In genomic region chr4:72122837-72123236, GRCm38 (mm10) we compare ENCODE assay signal across 18 mouse cellular contexts.
DNase-seq lines count a peak whose midpoint lies in the region; ATAC-seq and TF ChIP-seq lines count a peak whose summit lies in the region.
"Had no signal": no experiment of that assay in that cellular context is flagged by ENCODE, and none has a peak within 500 bp of the region (broad histone marks: within the 10 kb centered on the region; RNA-seq: fewer than 3 reads in every experiment).

No protein-coding gene starts in this region.

- no peak for TF ChIP-seq CTCF in intestine, postnatal 0 days (IDR thresholded peaks at IDR 0.05; ENCODE audit: low read depth)

- ATAC-seq in heart, embryonic 16.5 days (replicated peaks; ENCODE audit: extremely low read depth, insufficient read depth, low FRiP score): peak; percentile 43; the same call in 1 of the 2 replicates
- ATAC-seq in midbrain, embryonic 16.5 days: no peak
- peak; percentile 82 for ATAC-seq in intestine, postnatal 0 days

- no peak overlapping the region for H3K9ac ChIP-seq in heart, embryonic 16.5 days (ENCODE audit: low read length)
- H3K9ac ChIP-seq in midbrain, embryonic 16.5 days (ENCODE audit: low read depth, low read length): no peak overlapping the region
- no peak overlapping the region for H3K9ac ChIP-seq in intestine, postnatal 0 days (ENCODE audit: low read depth, low read length)
- H3K9ac ChIP-seq: embryonic facial prominence, embryonic 15.5 days; hindbrain, embryonic 14.5 days; limb, embryonic 15.5 days; neural tube, embryonic 12.5 days had no signal

- no peak overlapping the region for H3K27ac ChIP-seq in heart, embryonic 16.5 days (ENCODE audit: low read length)
- H3K27ac ChIP-seq in midbrain, embryonic 10.5 days (replicated peaks): peak overlapping the region; percentile 30; the same call in 1 of the 2 replicates
- H3K27ac ChIP-seq in midbrain, embryonic 16.5 days (ENCODE audit: low read length): no peak overlapping the region
- H3K27ac ChIP-seq in intestine, postnatal 0 days (ENCODE audit: low read depth, low read length): no peak overlapping the region
- H3K27ac ChIP-seq: embryonic facial prominence, embryonic 15.5 days; heart, adult 2 months; hindbrain, embryonic 14.5 days; limb, embryonic 15.5 days; neural tube, embryonic 12.5 days had no signal

- 29% methylated on average over 1 of the region's 1 CpGs for WGBS in heart, embryonic 16.5 days
- WGBS in midbrain, embryonic 10.5 days: 8% methylated on average over 1 of the region's 1 CpGs
- WGBS in midbrain, embryonic 16.5 days: 24% methylated on average over 1 of the region's 1 CpGs
- 5% methylated on average over 1 of the region's 1 CpGs for WGBS in intestine, postnatal 0 days

- no peak overlapping the region for H3K4me2 ChIP-seq in heart, embryonic 16.5 days (ENCODE audit: low read depth, low read length)
- no peak overlapping the region for H3K4me2 ChIP-seq in midbrain, embryonic 16.5 days (ENCODE audit: low read length)
- H3K4me2 ChIP-seq in intestine, postnatal 0 days (replicated peaks; ENCODE audit: low read depth): no peak overlapping the region
- H3K4me2 ChIP-seq: embryonic facial prominence, embryonic 15.5 days; hindbrain, embryonic 14.5 days; limb, embryonic 15.5 days; neural tube, embryonic 12.5 days had no signal

- H3K4me3 ChIP-seq in heart, embryonic 16.5 days (ENCODE audit: low read length): no peak overlapping the region
- H3K4me3 ChIP-seq in midbrain, embryonic 10.5 days: no peak overlapping the region
- no peak overlapping the region for H3K4me3 ChIP-seq in midbrain, embryonic 16.5 days (ENCODE audit: low read depth, low read length)
- H3K4me3 ChIP-seq in intestine, postnatal 0 days (ENCODE audit: low read depth, low read length): no peak overlapping the region
- H3K4me3 ChIP-seq: embryonic facial prominence, embryonic 15.5 days; heart, adult 2 months; limb, embryonic 15.5 days; neural tube, embryonic 12.5 days had no signal

- no peaks in the 10 kb centered on the region for H3K9me3 ChIP-seq in heart, embryonic 16.5 days (replicated peaks; ENCODE audit: control insufficient read depth, low read length)
- no peaks in the 10 kb centered on the region for H3K9me3 ChIP-seq in midbrain, embryonic 10.5 days (replicated peaks)
- no peaks in the 10 kb centered on the region for H3K9me3 ChIP-seq in midbrain, embryonic 16.5 days (replicated peaks; ENCODE audit: control insufficient read depth, low read length, poor library complexity, severe bottlenecking)
- H3K9me3 ChIP-seq in intestine, postnatal 0 days (ENCODE audit: control insufficient read depth): no peaks in the 10 kb centered on the region
- H3K9me3 ChIP-seq: embryonic facial prominence, embryonic 15.5 days; limb, embryonic 15.5 days; neural tube, embryonic 12.5 days had no signal

- peaks cover 4% of the 10 kb centered on the region; the same call in 1 of the 2 replicates for H3K36me3 ChIP-seq in heart, embryonic 16.5 days (ENCODE audit: control insufficient read depth, insufficient read depth)
- peaks cover 88% of the 10 kb centered on the region for H3K36me3 ChIP-seq in midbrain, embryonic 10.5 days
- H3K36me3 ChIP-seq in midbrain, embryonic 16.5 days (ENCODE audit: control insufficient read depth, insufficient read depth, low read length): peaks cover 9% of the 10 kb centered on the region
- H3K36me3 ChIP-seq in intestine, postnatal 0 days (ENCODE audit: control insufficient read depth, insufficient read depth): peaks cover 40% of the 10 kb centered on the region; the same call in 1 of the 2 replicates

- DNase-seq in heart, adult 8-10 months (ENCODE audit: low spot score): no peak
- peak; percentile 22 for DNase-seq in midbrain, embryonic 10.5 days (ENCODE audit: low spot score)
- peak; percentile 14 for DNase-seq in mesoderm, embryonic 11.5 days (ENCODE audit: low read depth, low spot score)
- no peak for DNase-seq in urinary bladder, postnatal 36 days (ENCODE audit: low spot score in 2 of 2)
- DNase-seq in layer of hippocampus, postnatal 25 days (ENCODE audit: extremely low spot score in 1 of 2, low spot score in 1 of 2): no peak
- DNase-seq: cerebellum, adult 11-12 months; heart, adult 2 months; kidney, adult 18-20 months; kidney, postnatal 25 days; layer of hippocampus, adult 9-11 months; right cerebral cortex, postnatal 25 days had no signal

- peaks cover 6% of the 10 kb centered on the region for H3K4me1 ChIP-seq in heart, embryonic 16.5 days (ENCODE audit: control insufficient read depth, insufficient read depth, low read length)
- H3K4me1 ChIP-seq in midbrain, embryonic 10.5 days: peaks cover 20% of the 10 kb centered on the region
- H3K4me1 ChIP-seq in midbrain, embryonic 16.5 days (ENCODE audit: control insufficient read depth, insufficient read depth, low read length): no peaks in the 10 kb centered on the region
- no peaks in the 10 kb centered on the region for H3K4me1 ChIP-seq in intestine, postnatal 0 days (replicated peaks; ENCODE audit: control insufficient read depth, insufficient read depth, low read length)
- H3K4me1 ChIP-seq: embryonic facial prominence, embryonic 15.5 days; limb, embryonic 15.5 days; neural tube, embryonic 12.5 days had no signal

- no peaks in the 10 kb centered on the region for H3K27me3 ChIP-seq in heart, embryonic 16.5 days (ENCODE audit: control insufficient read depth, insufficient read depth, low read length)
- H3K27me3 ChIP-seq in midbrain, embryonic 10.5 days (ENCODE audit: low read depth, poor library complexity, severe bottlenecking): peaks cover 8% of the 10 kb centered on the region; the same call in 1 of the 2 replicates
- no peaks in the 10 kb centered on the region for H3K27me3 ChIP-seq in midbrain, embryonic 16.5 days (ENCODE audit: control insufficient read depth, insufficient read depth, low read depth, low read length)
- no peaks in the 10 kb centered on the region for H3K27me3 ChIP-seq in intestine, postnatal 0 days (replicated peaks; ENCODE audit: control insufficient read depth, insufficient read depth, low read length)
- H3K27me3 ChIP-seq: embryonic facial prominence, embryonic 15.5 days; limb, embryonic 15.5 days; neural tube, embryonic 12.5 days had no signal

Comparison
In these comparisons a context has a peak if more than half of its experiments do, and no peak if none do; other contexts are left out.
1. DNase-seq: peak in midbrain, embryonic 10.5 days (single experiment) and mesoderm, embryonic 11.5 days (single experiment); none in heart, adult 8-10 months (single experiment), urinary bladder, postnatal 36 days (0 of 2) and layer of hippocampus, postnatal 25 days (0 of 2).